Mouse (Mus musculus): ENCODE results near the gene Vat1. TPM values are rescaled to one million over a fixed set of nuclear protein-coding genes. Genes with fewer than 3 reads are reported as not detected.

Vat1 gene
- 22.6 TPM for polyA plus RNA-seq (2015; fragmentation: Illumina TruSeq; extraction: RNeasy Lipid Tissue Mini Kit (QIAGEN cat#74804); ENCODE audit: insufficient read depth, low replicate concordance)

GRCm38 (mm10) chr11:101465869-101466551, at the start of gene Vat1:
Gene Vat1, minus strand, starts transcription at chr11:101466230.

GRCm38 (mm10) chr11:101464211-101465100, 1.6 kb downstream of the Vat1 start, which contains the start of gene Rnd2:
Gene Rnd2, plus strand, starts transcription at chr11:101464999.

GRCm38 (mm10) chr11:101448274-101448746, 17.7 kb downstream of the Vat1 start, which contains the start of gene Ifi35:
Gene Ifi35, plus strand, starts transcription at chr11:101448407.

GRCm38 (mm10) chr11:101442127-101442693, 23.8 kb downstream of the Vat1 start, which contains the start of gene Rpl27:
Gene Rpl27, plus strand, starts transcription at chr11:101442298.

GRCm38 (mm10) chr11:101424925-101425813, 40.9 kb downstream of the Vat1 start, which contains the start of the genes Rundc1 and Ptges3l:
Gene Rundc1, plus strand, starts transcription at chr11:101425085.
Gene Ptges3l, minus strand, starts transcription at chr11:101425333.

GRCm38 (mm10) chr11:101424105-101424851, 41.8 kb downstream of the Vat1 start, which contains the start of gene Gm27029:
Gene Gm27029, minus strand, starts transcription at chr11:101424796.

GRCm38 (mm10) chr11:101417101-101417855, 48.8 kb downstream of the Vat1 start, which contains the start of gene Aarsd1:
Gene Aarsd1, minus strand, starts transcription at chr11:101417615.

Other genes starting within 250 kb of the Vat1 start
- 58.1 TPM for gene Ezh1, start 239.8 kb downstream of the Vat1 start, polyA plus RNA-seq (2015; fragmentation: Illumina TruSeq; extraction: RNeasy Lipid Tissue Mini Kit (QIAGEN cat#74804); ENCODE audit: insufficient read depth, low replicate concordance)
- 39.4 TPM for gene Ramp2, start 220.2 kb downstream of the Vat1 start, polyA plus RNA-seq (2015; fragmentation: Illumina TruSeq; extraction: RNeasy Lipid Tissue Mini Kit (QIAGEN cat#74804); ENCODE audit: insufficient read depth, low replicate concordance)
- gene Vps25, start 212.5 kb downstream of the Vat1 start, polyA plus RNA-seq (2015; fragmentation: Illumina TruSeq; extraction: RNeasy Lipid Tissue Mini Kit (QIAGEN cat#74804); ENCODE audit: insufficient read depth, low replicate concordance), result 112 TPM
- gene Wnk4, start 205.7 kb downstream of the Vat1 start, polyA plus RNA-seq (2015; fragmentation: Illumina TruSeq; extraction: RNeasy Lipid Tissue Mini Kit (QIAGEN cat#74804); ENCODE audit: insufficient read depth, low replicate concordance), result 1.3 TPM
- gene Cntd1, start 187.2 kb downstream of the Vat1 start, polyA plus RNA-seq (2015; fragmentation: Illumina TruSeq; extraction: RNeasy Lipid Tissue Mini Kit (QIAGEN cat#74804); ENCODE audit: insufficient read depth, low replicate concordance), result 1.3 TPM
- gene Coa3, start 187.1 kb downstream of the Vat1 start, polyA plus RNA-seq (2015; fragmentation: Illumina TruSeq; extraction: RNeasy Lipid Tissue Mini Kit (QIAGEN cat#74804); ENCODE audit: insufficient read depth, low replicate concordance), result 44.5 TPM
- 156 TPM for gene Becn1, start 163.9 kb downstream of the Vat1 start, polyA plus RNA-seq (2015; fragmentation: Illumina TruSeq; extraction: RNeasy Lipid Tissue Mini Kit (QIAGEN cat#74804); ENCODE audit: insufficient read depth, low replicate concordance)
- gene Psme3, start 150.0 kb downstream of the Vat1 start, polyA plus RNA-seq (2015; fragmentation: Illumina TruSeq; extraction: RNeasy Lipid Tissue Mini Kit (QIAGEN cat#74804); ENCODE audit: insufficient read depth, low replicate concordance), result 225 TPM
- gene Aoc2, start 141.2 kb downstream of the Vat1 start, polyA plus RNA-seq (2015; fragmentation: Illumina TruSeq; extraction: RNeasy Lipid Tissue Mini Kit (QIAGEN cat#74804); ENCODE audit: insufficient read depth, low replicate concordance), result 5.3 TPM
- gene Aoc3, start 135.6 kb downstream of the Vat1 start, polyA plus RNA-seq (2015; fragmentation: Illumina TruSeq; extraction: RNeasy Lipid Tissue Mini Kit (QIAGEN cat#74804); ENCODE audit: insufficient read depth, low replicate concordance), result 1.8 TPM
- gene G6pc, start 98.7 kb downstream of the Vat1 start, polyA plus RNA-seq (2015; fragmentation: Illumina TruSeq; extraction: RNeasy Lipid Tissue Mini Kit (QIAGEN cat#74804); ENCODE audit: insufficient read depth, low replicate concordance), result not detected
- 21.1 TPM for gene Aarsd1, start 48.6 kb downstream of the Vat1 start, polyA plus RNA-seq (2015; fragmentation: Illumina TruSeq; extraction: RNeasy Lipid Tissue Mini Kit (QIAGEN cat#74804); ENCODE audit: insufficient read depth, low replicate concordance)
- gene Gm27029, start 41.4 kb downstream of the Vat1 start, polyA plus RNA-seq (2015; fragmentation: Illumina TruSeq; extraction: RNeasy Lipid Tissue Mini Kit (QIAGEN cat#74804); ENCODE audit: insufficient read depth, low replicate concordance), result 0.90 TPM
- 12.0 TPM for gene Rundc1, start 41.1 kb downstream of the Vat1 start, polyA plus RNA-seq (2015; fragmentation: Illumina TruSeq; extraction: RNeasy Lipid Tissue Mini Kit (QIAGEN cat#74804); ENCODE audit: insufficient read depth, low replicate concordance)
- 1.5 TPM for gene Ptges3l, start 40.9 kb downstream of the Vat1 start, polyA plus RNA-seq (2015; fragmentation: Illumina TruSeq; extraction: RNeasy Lipid Tissue Mini Kit (QIAGEN cat#74804); ENCODE audit: insufficient read depth, low replicate concordance)
- gene Rpl27, start 23.9 kb downstream of the Vat1 start, polyA plus RNA-seq (2015; fragmentation: Illumina TruSeq; extraction: RNeasy Lipid Tissue Mini Kit (QIAGEN cat#74804); ENCODE audit: insufficient read depth, low replicate concordance), result 251 TPM
- gene Ifi35, start 17.8 kb downstream of the Vat1 start, polyA plus RNA-seq (2015; fragmentation: Illumina TruSeq; extraction: RNeasy Lipid Tissue Mini Kit (QIAGEN cat#74804); ENCODE audit: insufficient read depth, low replicate concordance), result 55.0 TPM
- gene Rnd2, start 1.2 kb downstream of the Vat1 start, polyA plus RNA-seq (2015; fragmentation: Illumina TruSeq; extraction: RNeasy Lipid Tissue Mini Kit (QIAGEN cat#74804); ENCODE audit: insufficient read depth, low replicate concordance), result 1.6 TPM
- gene Brca1, start 85.7 kb upstream of the Vat1 start, polyA plus RNA-seq (2015; fragmentation: Illumina TruSeq; extraction: RNeasy Lipid Tissue Mini Kit (QIAGEN cat#74804); ENCODE audit: insufficient read depth, low replicate concordance), result 6.8 TPM
- gene Nbr1, start 85.9 kb upstream of the Vat1 start, polyA plus RNA-seq (2015; fragmentation: Illumina TruSeq; extraction: RNeasy Lipid Tissue Mini Kit (QIAGEN cat#74804); ENCODE audit: insufficient read depth, low replicate concordance), result 102 TPM
- 25.9 TPM for gene Tmem106a, start 116.0 kb upstream of the Vat1 start, polyA plus RNA-seq (2015; fragmentation: Illumina TruSeq; extraction: RNeasy Lipid Tissue Mini Kit (QIAGEN cat#74804); ENCODE audit: insufficient read depth, low replicate concordance)
- not detected for gene Gm11634, start 133.0 kb upstream of the Vat1 start, polyA plus RNA-seq (2015; fragmentation: Illumina TruSeq; extraction: RNeasy Lipid Tissue Mini Kit (QIAGEN cat#74804); ENCODE audit: insufficient read depth, low replicate concordance)
- 26.8 TPM for gene Rdm1, start 161.0 kb upstream of the Vat1 start, polyA plus RNA-seq (2015; fragmentation: Illumina TruSeq; extraction: RNeasy Lipid Tissue Mini Kit (QIAGEN cat#74804); ENCODE audit: insufficient read depth, low replicate concordance)
- gene Arl4d, start 199.3 kb upstream of the Vat1 start, polyA plus RNA-seq (2015; fragmentation: Illumina TruSeq; extraction: RNeasy Lipid Tissue Mini Kit (QIAGEN cat#74804); ENCODE audit: insufficient read depth, low replicate concordance), result 4.4 TPM